Mouse (Mus musculus) kidney, embryonic 16.5 days (tissue): ENCODE measurements around the gene 2010003K11Rik. TPM values are rescaled to one million over a fixed set of nuclear protein-coding genes. Genes with fewer than 3 reads are reported as not detected.

Experiments used
- ATAC-seq: fragments of 200-750 bp; cut with Nextera tagmentation; 2 replicates; pipeline ENCODE4 v1.8.0; 2017; ENCODE audit warnings: moderate TSS enrichment; ENCODE audit not compliant: low FRiP score, low TSS enrichment
- H3K27ac ChIP-seq: fragments of 300-500 bp; sonication (generic); 2 replicates; pipeline ENCODE4 v1.5.1; 2014; ENCODE audit warnings: low read length
- H3K27me3 ChIP-seq: fragments of 300-500 bp; sonication (generic); 2 replicates; pipeline ENCODE4 v1.6.1; 2014; ENCODE audit warnings: low read length, control low read depth, mixed read lengths; ENCODE audit not compliant: insufficient read depth
- H3K36me3 ChIP-seq: fragments of 300-500 bp; sonication (generic); 2 replicates; pipeline ENCODE4 v1.6.1; 2014; ENCODE audit warnings: low read length, control low read depth, mixed read lengths; ENCODE audit not compliant: insufficient read depth
- H3K4me1 ChIP-seq: fragments of 300-500 bp; sonication (generic); 2 replicates; pipeline ENCODE4 v1.6.1; 2014; ENCODE audit warnings: low read length, control low read depth, mixed read lengths; ENCODE audit not compliant: insufficient read depth
- H3K4me2 ChIP-seq: fragments of 300-500 bp; sonication (generic); replicated peaks from 2 replicates; pipeline ENCODE4 v1.6.1; 2014; ENCODE audit warnings: low read depth, low read length
- H3K4me3 ChIP-seq: fragments of 300-500 bp; sonication (generic); 2 replicates; pipeline ENCODE4 v1.5.1; 2014; ENCODE audit warnings: mild to moderate bottlenecking, low read length
- H3K9ac ChIP-seq: fragments of 300-500 bp; sonication (generic); replicated peaks from 2 replicates; pipeline ENCODE4 v1.6.1; 2014; ENCODE audit warnings: low read length
- H3K9me3 ChIP-seq: fragments of 300-500 bp; sonication (generic); 2 replicates; pipeline ENCODE4 v1.6.1; 2016; ENCODE audit warnings: low read length, control low read depth
- WGBS: fragments of 180-500 bp; shearing (Covaris S2); extraction: QIAGEN DNeasy Blood & Tissue Kit; methylation state at CpG from one replicate; pipeline ENCODE4 v1.1.7; 2014; 5-methylcytosine and 5-hydroxymethylcytosine counted together
- polyA plus RNA-seq: library from polyadenylated mRNA; unstranded; fragments of >200 nt; fragmentation: Nextera tagmentation; extraction: Ambion mirVana; gene quantifications from 2 replicates; pipeline ENCODE4 v1.2.1, GENCODE M21; 2015

2010003K11Rik gene
- polyA plus RNA-seq, 1 experiment from 2014 or later: 0.22 TPM

DNA sequence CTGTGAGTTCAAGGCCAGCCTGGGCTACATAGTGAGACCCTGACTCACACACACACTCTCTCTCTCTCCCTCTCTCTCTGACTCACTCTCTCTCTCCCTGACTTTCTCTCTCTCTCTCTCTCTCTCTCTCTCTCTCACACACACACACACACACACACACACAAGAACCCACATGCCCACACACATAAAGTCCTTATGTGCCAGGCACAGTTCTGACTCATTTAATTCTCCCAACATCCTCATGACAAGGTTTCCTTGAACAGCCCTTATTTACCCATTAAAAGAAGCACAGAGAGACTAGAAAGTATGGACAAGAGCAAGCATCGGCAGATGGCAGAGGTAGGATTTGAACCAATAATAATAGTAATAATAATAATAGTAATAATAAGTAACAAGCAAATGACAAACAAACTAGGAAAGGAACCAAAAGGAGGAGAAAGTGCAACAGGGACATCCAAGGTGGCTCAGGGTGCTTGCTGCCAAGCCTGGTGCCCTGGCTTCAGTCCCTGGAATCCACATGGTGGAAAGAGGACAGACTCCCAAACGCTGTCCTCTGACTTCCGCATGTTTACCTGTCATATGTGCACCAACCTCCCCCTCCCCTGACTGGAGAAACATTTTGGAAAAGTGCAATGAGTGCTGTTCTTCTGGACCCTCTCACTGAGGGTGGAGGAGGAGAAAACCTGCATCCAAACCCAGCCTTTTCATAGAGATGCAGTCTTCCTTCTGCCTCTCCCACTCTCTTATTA is 16.1 kb downstream of the 2010003K11Rik start:
- 82% methylated on average over 3 of the region's 3 CpGs for WGBS
- H3K4me3 ChIP-seq: no peak overlapping the region
- peaks cover 20% of the 10 kb centered on the region for H3K4me1 ChIP-seq
- no peaks in the 10 kb centered on the region for H3K36me3 ChIP-seq
- no peaks in the 10 kb centered on the region for H3K27me3 ChIP-seq
- H3K4me2 ChIP-seq: no peak overlapping the region
- H3K9ac ChIP-seq: no peak overlapping the region
- H3K27ac ChIP-seq: no peak overlapping the region
- ATAC-seq: no peak
- H3K9me3 ChIP-seq: no peaks in the 10 kb centered on the region

DNA sequence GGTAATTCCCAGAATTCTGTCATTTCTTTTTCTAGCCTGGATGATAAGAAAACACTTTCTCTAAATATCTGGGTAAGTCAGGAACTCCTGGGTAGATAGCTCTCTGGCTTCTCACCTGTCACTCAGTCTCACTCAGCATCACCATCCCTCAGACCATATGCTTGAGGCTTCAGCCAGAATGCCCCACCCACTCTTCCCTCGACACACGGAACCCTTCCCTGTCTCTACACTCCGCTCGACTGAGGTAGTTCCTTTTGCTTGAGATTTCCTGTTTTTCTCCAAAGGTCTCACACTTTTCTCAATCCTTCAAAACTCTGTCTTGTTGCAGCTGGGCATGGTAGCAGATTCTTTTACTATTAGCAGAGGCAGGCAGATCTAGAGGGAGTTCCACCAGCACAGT is 17.1 kb downstream of the 2010003K11Rik start:
- Histone ChIP-seq H3K9ac (no peak overlapping the region), H3K27me3 (no peaks in the 10 kb centered on the region)

DNA sequence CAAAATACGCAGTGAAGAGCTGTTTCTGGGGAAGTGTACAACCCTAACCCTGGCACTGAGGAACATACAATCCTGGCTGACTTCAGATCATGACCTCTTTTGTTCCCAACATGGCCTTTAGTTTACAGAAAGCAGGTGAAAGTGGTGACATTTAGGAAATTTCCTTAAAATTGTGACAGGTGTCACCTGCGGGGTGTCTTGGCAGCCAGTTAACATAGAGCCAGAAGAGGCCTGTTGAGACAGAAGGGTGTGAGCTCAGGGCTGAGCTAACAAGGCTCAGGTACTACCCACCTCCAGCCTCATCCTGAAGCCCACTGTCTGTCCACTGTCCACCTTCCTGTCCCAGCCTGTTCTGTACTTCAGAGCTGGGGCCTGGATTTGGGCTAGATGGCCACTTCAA is 18.3 kb downstream of the 2010003K11Rik start:
- H3K27ac ChIP-seq: no peak overlapping the region
- no peak overlapping the region for H3K4me3 ChIP-seq
- no peak overlapping the region for H3K4me2 ChIP-seq
- no peak for ATAC-seq
- H3K4me1 ChIP-seq: peaks cover 25% of the 10 kb centered on the region
- WGBS: 88% methylated on average over 2 of the region's 2 CpGs
- H3K9me3 ChIP-seq: no peaks in the 10 kb centered on the region
- H3K9ac ChIP-seq: no peak overlapping the region
- H3K36me3 ChIP-seq: no peaks in the 10 kb centered on the region
- H3K27me3 ChIP-seq: peaks cover 6% of the 10 kb centered on the region; the same call in 1 of the 2 replicates

More for the DNA sequence above, 17.1 kb downstream of the 2010003K11Rik start:
- Histone ChIP-seq H3K9me3 (no peaks in the 10 kb centered on the region), H3K4me3 (no peak overlapping the region), H3K4me1 (peaks cover 29% of the 10 kb centered on the region), H3K4me2 (no peak overlapping the region), H3K27ac (no peak overlapping the region), H3K36me3 (no peaks in the 10 kb centered on the region)
- 40% methylated on average over 4 of the region's 4 CpGs for WGBS
- ATAC-seq: no peak

DNA sequence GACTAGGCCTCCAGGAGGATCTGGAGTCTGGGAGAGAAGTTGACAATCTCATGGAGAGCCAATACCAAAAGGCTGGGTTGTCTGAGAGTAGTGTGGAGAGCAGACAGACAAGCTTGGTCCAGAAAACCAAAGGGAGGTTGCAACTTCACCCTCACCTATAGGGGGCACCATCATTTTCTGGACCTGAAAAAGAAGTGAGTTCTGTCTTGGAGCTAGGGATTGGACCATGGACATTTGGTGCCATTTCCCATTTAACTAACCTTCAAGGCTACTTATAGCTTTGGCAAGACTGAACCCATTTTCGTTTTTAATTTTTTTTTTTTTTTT is 20.2 kb downstream of the 2010003K11Rik start:
- no peak overlapping the region for H3K4me3 ChIP-seq
- no peaks in the 10 kb centered on the region for H3K9me3 ChIP-seq
- no peak overlapping the region for H3K4me2 ChIP-seq
- H3K4me1 ChIP-seq: peaks cover 16% of the 10 kb centered on the region
- H3K27ac ChIP-seq: no peak overlapping the region
- peaks cover 6% of the 10 kb centered on the region; the same call in 1 of the 2 replicates for H3K27me3 ChIP-seq
- H3K9ac ChIP-seq: no peak overlapping the region
- no peak for ATAC-seq
- WGBS: 47% methylated on average over 1 of the region's 1 CpGs
- no peaks in the 10 kb centered on the region for H3K36me3 ChIP-seq

DNA sequence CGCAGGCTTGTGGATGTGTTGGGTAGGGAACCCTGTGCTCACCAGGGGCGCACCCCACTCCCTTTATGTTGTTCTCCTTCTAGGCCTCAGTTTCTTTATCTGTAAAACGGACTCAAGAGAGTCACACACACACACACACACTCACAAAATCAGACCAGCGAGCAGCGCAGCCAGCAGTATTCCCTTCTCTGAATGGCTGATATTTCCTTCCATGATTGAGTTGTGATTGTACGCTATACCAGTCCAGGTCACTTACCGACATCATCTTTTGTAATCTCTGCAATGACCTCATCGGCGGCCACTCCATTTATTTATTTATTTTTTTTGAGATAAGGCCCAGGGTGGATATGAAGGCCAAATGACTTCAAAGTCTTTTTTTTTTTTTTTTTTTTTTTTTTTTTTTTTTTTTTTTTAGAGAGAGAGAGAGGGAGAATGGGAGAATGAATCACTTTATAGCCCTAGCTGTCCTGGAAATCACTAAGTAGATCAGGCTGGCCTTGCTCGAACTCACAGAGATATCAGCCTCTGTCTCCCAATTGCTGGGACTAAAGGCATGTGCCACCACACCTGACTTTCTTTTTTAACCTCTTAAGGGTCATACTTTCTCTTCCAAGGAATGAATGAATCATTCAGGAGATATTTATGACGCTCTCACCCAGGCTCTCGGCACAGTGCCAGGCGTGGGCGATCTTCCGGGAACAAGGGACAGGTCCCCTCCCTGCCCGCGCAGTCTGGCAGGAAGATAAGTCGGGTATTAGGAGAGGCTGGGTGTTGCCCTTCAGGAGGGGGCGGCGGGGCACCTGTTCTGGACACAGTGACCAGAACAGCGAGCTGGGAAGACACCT is 20.8 kb downstream of the 2010003K11Rik start, which contains the start of gene Syt12:
Gene Syt12 (minus strand): TSS at position 103 of the 845 bp plus-strand sequence.
- H3K36me3 ChIP-seq: no peaks in the 10 kb centered on the region
- no peaks in the 10 kb centered on the region for H3K9me3 ChIP-seq
- WGBS: 26% methylated on average over 21 of the region's 21 CpGs
- H3K9ac ChIP-seq: peak within 1 kb of the TSS; percentile 75
- H3K27ac ChIP-seq: no peak within 1 kb of the TSS
- H3K27me3 ChIP-seq: peaks cover 6% of the 10 kb centered on the region; the same call in 1 of the 2 replicates
- peaks cover 16% of the 10 kb centered on the region for H3K4me1 ChIP-seq
- H3K4me2 ChIP-seq: peak within 1 kb of the TSS; percentile 98
- H3K4me3 ChIP-seq: peak within 1 kb of the TSS; percentile 62
- ATAC-seq: no peak; the same call in 1 of the 2 replicates

DNA sequence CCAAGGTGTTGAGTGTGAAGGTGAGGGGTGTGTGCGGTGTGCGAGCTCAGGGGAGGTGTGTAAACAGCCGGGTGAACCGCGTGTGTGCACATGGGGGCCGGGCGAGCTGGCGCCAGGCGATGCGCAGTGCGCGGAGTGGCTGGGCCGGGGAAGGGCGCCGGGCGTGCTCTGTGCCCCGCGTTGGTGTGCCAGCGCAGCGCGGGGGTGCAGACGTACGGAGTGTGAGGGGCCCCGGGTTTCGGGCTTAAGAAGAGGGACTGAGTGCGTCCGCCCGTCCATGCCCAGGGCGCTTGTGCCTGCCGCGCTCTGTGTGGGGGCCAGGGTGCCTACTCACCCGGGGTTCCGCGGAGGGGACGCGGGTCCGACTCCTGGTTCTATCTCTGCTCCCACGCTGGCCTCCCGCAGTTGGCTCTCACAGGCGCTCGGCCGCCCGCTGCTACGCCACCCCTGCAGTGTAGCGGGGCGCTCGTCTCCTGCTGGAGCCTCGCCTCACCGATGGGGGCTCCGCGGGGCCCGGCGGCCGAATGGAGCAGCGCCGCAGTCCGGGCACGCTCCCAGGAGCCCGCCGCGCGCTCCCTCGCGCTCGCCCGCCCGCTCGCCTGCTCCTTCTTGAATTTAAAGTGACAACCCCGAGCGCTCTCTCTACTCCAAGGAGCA is 21.7 kb downstream of the 2010003K11Rik start:
- peak overlapping the region; percentile 75 for H3K9ac ChIP-seq
- H3K4me2 ChIP-seq: peak overlapping the region; percentile 98
- ATAC-seq: peak; percentile 68
- no peak overlapping the region for H3K27ac ChIP-seq
- peaks cover 16% of the 10 kb centered on the region for H3K4me1 ChIP-seq
- peaks cover 6% of the 10 kb centered on the region; the same call in 1 of the 2 replicates for H3K27me3 ChIP-seq
- H3K4me3 ChIP-seq: peak overlapping the region; percentile 62
- H3K36me3 ChIP-seq: no peaks in the 10 kb centered on the region
- WGBS: 0% methylated on average over 55 of the region's 70 CpGs
- no peaks in the 10 kb centered on the region for H3K9me3 ChIP-seq

DNA sequence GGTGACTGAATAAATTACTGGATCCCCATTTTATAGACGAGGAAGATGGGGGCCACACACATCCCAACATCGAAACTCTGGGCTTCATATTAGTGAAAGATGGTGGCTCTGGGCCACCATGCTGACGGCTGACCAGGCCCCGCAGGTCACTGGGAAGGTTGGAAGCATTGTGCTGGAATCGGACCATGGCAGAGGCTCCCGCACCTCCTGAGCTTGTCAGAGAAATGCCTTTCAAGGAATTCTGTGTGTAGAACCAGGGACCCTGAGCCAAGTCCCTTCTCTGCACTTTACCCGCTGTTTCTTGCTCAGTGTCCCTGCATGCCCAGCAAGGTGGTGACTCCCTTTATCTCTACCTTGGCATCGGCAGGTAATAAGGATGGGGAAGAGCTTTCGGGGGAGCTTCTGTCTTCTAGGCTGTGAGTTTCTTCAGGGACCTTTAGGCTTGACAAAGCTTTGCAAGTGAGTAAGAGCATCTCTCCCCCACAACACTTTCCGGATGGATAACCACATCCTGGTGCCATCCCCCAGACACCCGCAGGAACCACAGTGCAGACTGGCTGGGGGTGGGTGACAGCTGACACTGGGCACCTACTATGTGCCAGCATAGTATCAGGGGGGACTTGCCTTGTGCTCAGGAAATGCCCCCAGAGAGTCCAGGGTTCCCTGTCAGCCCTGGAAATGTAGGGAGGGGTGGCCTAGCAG is 23.0 kb downstream of the 2010003K11Rik start:
- H3K4me2 ChIP-seq: no peak overlapping the region
- no peak overlapping the region for H3K4me3 ChIP-seq
- H3K27ac ChIP-seq: no peak overlapping the region
- H3K27me3 ChIP-seq: peaks cover 6% of the 10 kb centered on the region; the same call in 1 of the 2 replicates
- H3K36me3 ChIP-seq: no peaks in the 10 kb centered on the region
- no peak for ATAC-seq
- H3K9me3 ChIP-seq: no peaks in the 10 kb centered on the region
- H3K9ac ChIP-seq: no peak overlapping the region
- 67% methylated on average over 11 of the region's 11 CpGs for WGBS
- peaks cover 16% of the 10 kb centered on the region for H3K4me1 ChIP-seq

DNA sequence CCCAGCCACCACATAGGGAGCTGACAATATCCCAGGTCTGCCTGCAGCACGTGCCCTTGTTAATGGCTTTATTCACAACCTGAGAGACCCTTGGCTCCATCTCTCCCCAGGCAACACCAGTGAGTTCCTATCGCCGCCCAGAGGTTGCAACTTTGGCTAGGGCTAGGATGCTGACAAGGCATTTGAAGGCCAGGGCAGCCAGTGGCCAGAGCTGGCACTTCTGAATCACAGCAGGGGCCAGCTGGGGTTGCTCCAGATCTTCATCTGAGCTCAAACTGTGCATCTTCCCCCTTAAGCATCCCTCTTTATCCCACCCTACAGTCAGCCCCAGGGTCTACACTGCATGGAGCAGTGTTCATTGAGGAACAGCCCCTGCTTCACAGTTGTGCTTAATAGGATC is 23.6 kb downstream of the 2010003K11Rik start:
- 60% methylated on average over 3 of the region's 3 CpGs for WGBS

DNA sequence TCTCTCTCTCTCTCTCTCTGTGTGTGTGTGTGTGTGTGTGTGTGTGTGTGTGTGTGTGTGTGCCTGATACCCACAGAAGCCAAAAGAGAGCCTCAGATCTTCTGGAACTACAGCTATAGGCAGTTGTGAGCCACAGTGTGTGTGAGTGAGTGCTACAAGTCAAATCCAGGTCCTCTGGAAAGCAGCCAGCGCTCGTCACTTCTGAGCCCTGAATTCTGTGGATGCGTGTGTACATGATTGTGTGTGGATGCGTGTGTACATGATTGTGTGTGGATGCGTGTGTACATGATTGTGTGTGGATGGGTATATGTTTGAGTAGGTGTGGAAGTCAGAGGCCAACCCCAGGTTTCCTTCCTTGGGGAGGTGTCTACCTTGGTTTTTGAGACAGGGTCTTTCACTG is 24.8 kb downstream of the 2010003K11Rik start:
- H3K4me1 ChIP-seq: peaks cover 16% of the 10 kb centered on the region
- no peak for ATAC-seq
- 84% methylated on average over 5 of the region's 5 CpGs for WGBS
- H3K36me3 ChIP-seq: no peaks in the 10 kb centered on the region
- H3K9ac ChIP-seq: no peak overlapping the region
- H3K4me3 ChIP-seq: no peak overlapping the region
- no peak overlapping the region for H3K4me2 ChIP-seq
- no peaks in the 10 kb centered on the region for H3K9me3 ChIP-seq
- H3K27me3 ChIP-seq: peaks cover 6% of the 10 kb centered on the region; the same call in 1 of the 2 replicates
- no peak overlapping the region for H3K27ac ChIP-seq

More for the DNA sequence above, 23.6 kb downstream of the 2010003K11Rik start:
- no peak overlapping the region for H3K9ac ChIP-seq
- no peak overlapping the region for H3K4me3 ChIP-seq
- H3K4me2 ChIP-seq: no peak overlapping the region
- peaks cover 6% of the 10 kb centered on the region; the same call in 1 of the 2 replicates for H3K27me3 ChIP-seq
- no peaks in the 10 kb centered on the region for H3K9me3 ChIP-seq
- peaks cover 16% of the 10 kb centered on the region for H3K4me1 ChIP-seq
- H3K36me3 ChIP-seq: no peaks in the 10 kb centered on the region
- no peak for ATAC-seq
- H3K27ac ChIP-seq: no peak overlapping the region
